Mouse (Mus musculus): ENCODE data around the gene Mlycd.
A peak's percentile ranks its signal among the peaks of the same experiment; 100 is the strongest.
"Not testable (repeated sequence)": the region's sequence is repeated elsewhere in the genome, so short reads cannot be mapped to it uniquely, and the experiment has no call there.

Gene Mlycd

DNA sequence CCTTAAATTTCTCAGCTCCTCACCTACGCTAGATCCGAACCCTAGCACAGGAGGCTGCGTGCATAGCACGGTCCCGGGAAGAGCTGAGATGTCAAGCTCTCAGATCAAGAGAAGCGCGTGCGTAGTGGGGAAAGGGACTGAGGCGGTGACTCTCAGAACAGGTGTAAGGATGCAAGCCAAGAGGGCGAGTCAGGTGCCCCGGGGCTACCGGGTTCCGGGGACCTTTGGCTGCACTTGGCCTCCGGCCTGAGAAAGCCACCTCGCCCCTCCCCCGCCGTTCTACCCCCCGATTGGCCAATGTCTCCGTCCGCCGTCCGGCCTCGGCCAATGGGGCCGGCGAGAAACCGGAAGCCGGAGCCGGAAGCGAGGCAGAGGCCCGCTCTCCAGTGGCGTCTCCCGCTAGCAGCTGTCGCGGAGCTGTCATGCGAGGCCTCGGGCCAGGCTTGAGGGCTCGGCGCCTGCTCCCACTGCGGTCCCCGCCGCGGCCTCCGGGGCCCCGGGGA, at the start of gene Mlycd:
TSS of gene Mlycd (plus strand) at position 355 of the 503 bp plus-strand sequence.
- peak; percentile 95 for DNase-seq (ENCODE audit: low spot score)

DNA sequence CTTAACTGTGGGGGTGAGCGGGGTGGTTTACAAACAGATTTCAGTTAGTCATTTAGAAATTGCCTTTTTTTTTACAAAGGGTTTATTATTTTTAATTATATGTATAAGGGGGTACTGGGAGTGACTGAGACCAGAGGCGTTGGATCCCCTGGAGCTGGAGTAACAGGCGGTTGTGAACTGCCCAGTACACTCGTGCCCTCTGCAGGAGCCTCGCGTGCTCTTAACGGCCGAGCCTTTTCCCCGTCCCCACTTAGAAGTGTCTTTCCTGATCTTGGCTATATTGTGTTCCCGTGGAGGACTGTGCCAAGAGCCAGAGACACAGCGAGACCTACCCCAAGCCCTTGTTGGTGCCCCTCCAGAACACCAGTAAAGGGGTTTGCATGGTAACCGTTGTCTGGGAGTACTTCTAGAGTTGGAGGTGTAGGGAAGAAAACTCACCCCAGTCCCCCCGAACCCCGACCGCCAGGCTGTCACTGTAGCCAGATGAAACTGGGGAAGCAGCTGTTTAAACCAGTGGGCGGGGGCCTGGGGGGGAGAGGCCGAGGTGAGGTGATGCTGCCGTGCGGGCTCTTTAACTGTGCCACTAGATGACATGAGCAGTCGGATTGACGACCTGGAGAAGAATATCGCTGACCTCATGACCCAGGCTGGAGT, 49.5 kb upstream of the Mlycd start:
- peak; percentile 10 for DNase-seq (ENCODE audit: low spot score)

DNA sequence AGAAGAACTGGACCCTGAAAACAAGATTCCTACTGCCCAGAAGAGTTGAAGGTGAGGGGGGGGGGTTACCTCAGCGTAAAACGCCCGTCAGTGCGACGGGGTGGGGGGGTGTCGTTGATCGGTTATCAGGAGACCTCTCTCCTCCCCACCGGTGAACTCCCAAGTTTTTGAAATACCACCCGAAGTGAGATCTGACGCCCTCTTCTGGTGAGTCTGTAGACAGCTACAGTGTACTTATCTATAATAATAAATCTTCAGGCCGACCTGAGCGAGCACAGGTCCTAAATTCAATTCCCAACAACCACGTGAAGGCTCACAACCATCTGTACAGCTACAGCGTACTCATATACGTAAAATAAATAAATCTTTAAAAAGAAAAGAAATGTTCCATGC, 49.0 kb upstream of the Mlycd start:
- DNase-seq (ENCODE audit: low spot score), result no peak

DNA sequence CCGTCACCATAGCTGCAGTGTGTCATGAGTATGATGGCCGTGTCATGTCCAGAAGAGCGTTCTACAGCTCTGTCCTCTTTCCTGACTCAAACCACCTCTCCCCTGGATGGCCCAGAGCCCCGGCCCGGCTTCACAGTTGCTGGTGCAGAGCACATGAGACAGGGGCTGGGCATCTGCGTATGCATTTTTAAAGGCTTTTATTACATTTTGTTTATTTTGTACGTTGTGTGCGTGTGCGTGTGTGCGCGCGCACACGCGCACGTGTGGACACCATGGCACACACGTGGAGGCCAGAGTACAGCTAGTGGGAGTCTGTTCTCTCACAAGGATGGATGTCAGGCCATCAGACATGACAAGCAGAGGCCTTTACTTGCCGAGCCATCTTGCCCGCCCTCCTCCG, 43.0 kb upstream of the Mlycd start:
- no peak for DNase-seq (ENCODE audit: low spot score)

DNA sequence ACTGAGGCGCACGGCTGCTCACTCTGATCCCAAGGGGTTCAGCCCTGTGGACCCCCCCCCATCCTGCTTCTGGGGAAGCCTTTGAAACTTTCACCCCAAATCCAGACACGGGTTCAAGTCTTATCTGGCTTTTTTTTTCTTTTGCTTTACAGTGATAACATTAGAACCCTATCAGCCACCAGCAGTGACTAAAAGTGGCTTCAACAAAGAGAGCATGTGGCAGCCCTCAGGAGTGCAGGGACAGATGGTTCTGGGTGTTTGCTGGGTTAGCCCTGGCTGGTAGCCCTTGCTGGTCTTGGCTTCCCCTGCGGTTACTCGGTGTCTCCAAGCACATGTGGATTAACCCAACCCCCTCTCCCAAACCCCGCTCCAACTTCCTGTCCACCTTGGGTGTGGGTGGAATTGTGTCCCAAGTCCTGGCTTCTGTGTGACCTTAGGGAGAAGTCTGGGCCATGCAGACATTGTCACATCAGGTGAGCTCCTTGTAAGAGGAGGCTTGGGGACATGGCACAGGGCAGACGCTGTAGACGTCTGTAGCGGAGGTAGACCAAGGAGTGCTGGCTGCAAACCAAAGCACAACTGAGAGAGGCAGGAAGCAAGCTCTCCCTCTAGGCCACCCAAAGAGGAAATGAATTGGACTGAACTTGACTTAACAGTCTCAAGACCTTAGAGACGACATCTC, 41.6 kb upstream of the Mlycd start:
- DNase-seq (ENCODE audit: low spot score), result no peak

DNA sequence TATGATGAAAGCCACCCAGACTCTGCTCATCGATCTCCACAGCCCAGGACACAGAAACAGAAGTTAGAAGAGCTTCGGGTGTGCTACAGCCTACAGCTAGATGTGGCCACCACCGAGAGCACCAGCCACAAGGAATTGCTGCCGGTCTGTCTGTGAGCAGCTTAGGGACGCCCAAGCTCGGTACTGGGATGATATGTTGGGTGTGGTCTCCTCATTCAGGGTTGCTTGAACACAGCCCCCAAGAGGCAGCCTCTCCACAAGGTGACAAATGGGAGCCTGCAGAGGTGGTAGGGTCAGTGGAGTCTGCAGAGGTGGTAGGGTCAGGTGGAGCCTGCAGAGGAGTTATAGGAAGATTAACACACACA, 41.0 kb upstream of the Mlycd start:
- DNase-seq (ENCODE audit: low spot score), result no peak

DNA sequence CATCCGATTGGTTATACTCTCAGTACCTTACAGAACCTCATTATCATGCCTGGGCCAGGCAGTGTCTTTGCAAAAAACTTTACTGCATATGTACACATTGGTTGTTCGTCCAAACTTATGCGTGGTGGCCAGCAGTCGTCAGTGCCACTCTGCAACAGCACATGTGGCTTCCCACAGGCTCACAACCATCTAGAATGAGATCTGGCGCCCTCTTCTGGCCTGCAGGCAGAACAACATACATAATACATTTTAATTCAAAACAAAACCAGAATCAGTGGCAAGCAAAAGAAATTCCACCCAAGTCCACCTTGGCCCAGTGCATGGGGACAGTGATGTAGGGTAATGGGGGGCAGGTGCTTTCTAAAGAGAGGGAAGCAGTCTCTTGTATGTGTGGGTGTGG, 38.0 kb upstream of the Mlycd start:
- DNase-seq (ENCODE audit: low spot score), result not testable (repeated sequence)

DNA sequence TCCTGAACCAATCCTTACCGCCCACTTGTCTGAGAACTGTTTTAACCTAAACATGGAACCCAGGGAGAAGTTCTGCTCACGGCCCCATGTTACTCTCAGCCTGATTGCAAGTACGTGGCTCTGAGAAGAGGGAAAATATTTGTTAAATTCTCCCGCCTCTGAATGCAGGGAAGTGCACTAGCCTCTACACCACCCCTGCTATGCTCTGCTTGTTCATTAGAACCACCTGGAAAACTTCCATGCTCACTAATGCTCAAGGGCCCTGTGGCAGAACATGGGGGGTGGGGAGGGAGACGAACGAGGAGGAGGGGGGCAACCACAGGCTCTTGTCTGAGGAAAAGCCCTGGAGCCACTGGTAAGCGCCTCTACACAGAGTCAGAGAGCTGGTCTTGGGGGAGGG, 36.5 kb upstream of the Mlycd start:
- no peak for DNase-seq (ENCODE audit: low spot score)

DNA sequence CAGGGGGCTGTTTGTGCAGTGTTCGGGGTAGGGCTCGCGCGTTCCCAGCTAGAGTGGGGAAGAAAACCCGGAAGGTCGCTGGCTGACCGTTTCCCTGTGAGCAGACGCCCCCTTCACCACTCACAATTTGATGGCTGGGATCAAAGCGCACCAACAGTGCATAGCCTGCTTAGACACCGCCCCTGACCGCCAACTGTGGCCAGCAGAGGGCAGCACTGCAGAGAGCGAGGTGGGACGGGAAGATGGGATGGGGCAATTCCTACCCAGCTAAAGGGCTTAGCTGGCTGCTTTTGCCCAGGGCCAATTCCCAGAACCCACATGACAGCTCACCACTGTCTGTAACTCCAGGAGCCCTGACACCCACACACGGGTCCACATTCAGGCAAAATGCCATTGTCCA, 35.8 kb upstream of the Mlycd start:
- peak; percentile 57 for DNase-seq (ENCODE audit: low spot score)

DNA sequence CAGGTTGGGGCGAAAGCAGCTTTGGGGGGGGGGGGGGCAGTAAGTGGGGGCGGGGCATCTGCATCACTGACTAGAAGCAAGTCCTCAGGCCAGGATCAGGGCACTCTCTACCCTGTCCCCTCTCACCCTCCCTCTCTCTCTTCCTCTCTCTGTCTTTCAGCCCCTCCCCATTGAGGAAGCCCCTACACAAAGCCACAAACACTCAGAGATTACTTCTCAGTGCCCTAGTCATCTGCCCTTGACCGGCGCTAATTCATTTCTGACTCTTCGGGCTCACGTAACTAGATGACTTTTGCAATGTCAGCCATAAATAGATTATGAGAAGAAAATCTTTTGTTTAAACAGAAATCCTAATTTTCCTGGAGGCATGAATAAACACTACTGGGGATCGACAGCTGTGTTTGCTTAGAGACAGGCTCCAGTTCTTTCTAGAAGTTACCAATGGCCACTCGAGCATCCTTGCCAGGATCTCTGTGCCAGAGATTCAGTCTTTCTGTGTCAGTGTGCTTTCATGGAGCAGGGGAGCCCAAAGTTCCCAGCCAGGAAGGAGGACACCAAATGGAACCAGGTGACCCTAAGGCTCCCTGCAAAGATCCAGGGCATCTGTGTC, 33.9 kb upstream of the Mlycd start:
- no peak for DNase-seq (ENCODE audit: low spot score)

DNA sequence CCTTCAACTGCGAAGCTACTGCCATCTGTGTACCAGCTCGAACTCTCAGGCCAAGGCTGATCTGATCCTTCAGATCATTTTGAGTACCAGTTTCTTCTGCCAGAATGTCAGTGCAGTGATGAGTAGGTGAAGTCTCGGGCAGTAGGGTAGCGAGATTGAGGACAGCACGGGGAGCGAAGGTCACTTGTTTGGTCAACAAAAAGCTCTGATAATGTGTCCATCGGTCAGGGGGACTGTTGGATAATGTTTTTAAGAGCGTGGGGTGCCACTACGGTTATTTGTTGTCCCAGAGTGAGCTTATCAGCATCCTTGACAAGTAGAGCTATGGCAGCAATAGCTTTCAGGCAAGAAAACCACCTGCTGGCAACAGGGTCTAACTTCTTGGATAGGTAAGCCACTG, 20.0 kb upstream of the Mlycd start:
- DNase-seq (ENCODE audit: low spot score), result not testable (repeated sequence)

DNA sequence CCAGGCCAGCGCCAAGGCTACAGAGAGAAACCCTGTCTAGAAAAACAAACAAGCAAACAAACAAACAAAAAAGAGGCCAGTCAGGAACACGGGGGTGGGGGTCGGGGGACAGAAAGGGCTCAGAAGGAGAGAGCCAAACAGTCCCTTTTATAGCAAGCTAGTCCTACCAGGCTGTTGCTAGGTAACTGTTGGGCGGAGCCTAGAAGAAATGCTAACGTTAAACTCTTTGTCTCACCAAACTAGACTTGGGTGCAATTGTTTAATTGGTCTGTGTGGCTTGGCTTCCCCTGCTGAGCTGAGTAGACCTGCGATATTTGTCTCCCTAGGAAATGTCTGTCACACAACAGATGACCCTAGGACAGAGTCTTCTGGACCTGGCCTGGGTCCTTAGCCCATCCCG, 16.2 kb upstream of the Mlycd start:
- DNase-seq (ENCODE audit: low spot score), result no peak

DNA sequence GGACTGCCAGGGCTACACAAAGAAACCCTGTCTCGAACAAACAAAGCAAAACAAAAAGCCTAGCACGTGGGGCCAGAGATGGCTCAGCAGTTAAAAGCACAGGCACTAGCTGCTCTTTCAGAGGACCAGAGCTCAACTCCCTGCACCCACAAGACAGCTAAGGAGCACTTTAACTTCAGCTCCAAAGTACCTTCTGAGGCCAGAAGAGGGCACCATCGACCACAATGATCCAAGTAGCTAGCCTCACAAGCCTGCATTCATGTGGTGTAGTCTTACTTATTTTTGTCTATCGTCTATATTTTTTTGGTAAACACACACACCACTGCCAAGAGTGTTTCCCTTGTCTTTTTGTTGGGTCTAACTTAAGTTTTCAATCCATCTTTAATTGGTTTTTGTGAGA, 14.1 kb upstream of the Mlycd start:
- DNase-seq (ENCODE audit: low spot score), result peak; percentile 54

DNA sequence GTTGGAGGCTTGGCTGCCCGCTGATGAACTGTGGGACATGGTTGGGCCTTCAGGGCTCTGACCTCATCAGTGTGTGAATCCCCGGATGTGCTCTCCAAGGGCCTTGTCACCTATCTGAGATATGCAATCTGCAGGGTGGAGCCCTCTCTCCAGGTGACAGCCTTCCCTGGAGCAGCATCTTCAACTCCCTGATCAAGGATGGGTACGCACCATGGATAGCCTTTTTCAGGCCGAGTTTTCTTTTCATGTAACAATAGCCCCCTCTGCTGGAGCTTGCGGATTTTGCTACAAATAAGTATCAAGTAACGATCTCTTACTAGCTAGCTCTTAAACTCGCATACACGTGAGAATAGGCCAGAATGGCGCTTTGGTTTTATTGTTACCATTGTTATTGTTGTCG, 10.2 kb upstream of the Mlycd start:
- peak; percentile 87 for DNase-seq (ENCODE audit: low spot score)

DNA sequence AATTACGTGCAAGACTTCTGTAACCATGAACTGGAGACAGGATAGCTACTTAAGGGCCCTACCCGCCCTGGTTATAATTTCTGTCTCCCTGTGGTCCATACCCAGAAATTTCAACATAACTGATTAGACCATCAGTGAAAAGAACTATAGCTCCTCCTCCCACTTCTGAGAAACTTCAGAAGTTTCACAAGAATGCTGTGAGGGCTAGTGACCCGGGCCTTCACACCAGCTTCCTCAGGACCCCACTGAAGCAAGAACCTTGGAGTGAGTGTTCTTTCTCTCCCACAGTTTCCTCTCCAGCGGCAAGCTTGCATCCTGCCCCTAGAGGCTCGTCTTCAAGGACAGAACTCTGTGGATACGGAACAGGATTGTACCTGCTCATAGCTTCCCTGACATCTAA, 8.8 kb upstream of the Mlycd start:
- DNase-seq (ENCODE audit: low spot score), result no peak

DNA sequence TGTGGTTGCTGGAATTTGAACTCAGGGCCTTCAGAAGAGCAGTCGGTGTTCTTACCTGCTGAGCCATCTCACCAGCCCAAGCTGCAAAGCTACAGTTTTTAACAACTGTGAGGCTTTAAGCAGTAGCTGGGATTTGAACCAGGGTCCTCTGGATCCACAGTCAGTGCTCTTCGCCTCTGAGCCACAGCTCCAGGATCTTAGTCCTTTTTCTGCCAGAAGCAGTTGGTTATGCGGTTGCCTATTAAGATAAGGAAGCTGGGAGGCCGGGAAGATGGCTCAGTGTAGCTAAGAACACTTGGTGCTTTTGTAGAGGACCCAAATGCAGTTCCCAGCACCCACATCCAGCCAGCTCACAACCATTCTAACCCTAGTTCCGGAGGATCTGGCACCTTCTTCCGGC, 7.7 kb upstream of the Mlycd start:
- no peak for DNase-seq (ENCODE audit: low spot score)

DNA sequence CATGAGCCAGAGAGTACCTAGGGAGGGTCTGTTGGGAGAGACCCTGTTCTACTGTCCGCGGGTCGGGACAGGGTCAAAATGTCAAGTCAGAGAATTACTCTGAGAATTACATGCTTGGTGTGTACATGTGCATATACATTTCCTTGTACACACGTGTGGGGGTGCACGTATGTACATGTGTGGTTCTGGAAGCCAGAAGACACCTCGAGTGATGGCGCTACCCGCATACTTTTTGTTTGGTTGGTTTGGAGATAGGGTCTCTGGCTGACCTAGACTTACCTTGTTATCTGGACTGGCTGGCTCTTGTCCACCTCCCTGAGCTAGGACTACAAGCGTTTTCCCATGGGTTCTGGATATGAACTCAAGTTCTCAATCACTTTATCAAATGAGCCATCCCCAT, 581 bp upstream of the Mlycd start:
- peak; percentile 7 for DNase-seq (ENCODE audit: low spot score)

DNA sequence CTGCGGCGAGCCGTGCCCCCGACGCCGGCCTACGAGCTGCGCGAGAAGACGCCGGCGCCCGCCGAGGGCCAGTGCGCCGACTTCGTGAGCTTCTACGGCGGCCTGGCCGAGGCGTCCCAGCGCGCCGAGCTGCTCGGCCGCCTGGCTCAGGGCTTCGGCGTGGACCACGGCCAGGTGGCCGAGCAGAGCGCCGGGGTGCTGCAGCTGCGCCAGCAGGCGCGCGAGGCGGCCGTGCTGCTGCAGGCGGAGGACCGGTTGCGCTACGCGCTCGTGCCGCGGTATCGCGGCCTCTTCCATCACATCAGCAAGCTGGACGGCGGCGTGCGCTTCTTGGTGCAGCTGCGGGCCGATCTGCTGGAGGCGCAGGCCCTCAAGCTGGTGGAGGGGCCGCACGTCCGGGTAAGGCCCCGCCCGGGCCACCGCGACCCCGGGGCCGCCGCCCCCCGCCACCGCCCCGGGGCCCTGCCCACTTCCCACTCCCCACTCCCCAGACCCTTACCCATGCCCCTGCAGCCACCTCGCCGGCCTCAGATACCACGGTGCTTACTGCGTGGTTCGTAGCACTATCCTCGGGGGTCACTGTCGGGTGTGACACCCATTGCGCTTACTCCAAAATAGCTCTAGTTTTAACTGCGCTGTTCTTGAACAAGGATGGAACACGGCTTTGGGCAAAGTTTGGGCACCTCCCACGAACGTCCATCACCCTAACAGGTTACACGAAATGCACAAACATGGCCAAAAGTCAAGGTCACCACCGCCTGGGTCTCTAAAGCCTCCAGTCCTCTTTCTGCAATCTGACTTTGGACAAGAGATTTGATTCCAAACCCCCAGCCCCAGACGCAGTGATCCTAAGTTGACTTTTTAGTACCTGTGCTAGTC, 633 bp downstream of the Mlycd start:
- peak; percentile 55 for DNase-seq (ENCODE audit: low spot score)

DNA sequence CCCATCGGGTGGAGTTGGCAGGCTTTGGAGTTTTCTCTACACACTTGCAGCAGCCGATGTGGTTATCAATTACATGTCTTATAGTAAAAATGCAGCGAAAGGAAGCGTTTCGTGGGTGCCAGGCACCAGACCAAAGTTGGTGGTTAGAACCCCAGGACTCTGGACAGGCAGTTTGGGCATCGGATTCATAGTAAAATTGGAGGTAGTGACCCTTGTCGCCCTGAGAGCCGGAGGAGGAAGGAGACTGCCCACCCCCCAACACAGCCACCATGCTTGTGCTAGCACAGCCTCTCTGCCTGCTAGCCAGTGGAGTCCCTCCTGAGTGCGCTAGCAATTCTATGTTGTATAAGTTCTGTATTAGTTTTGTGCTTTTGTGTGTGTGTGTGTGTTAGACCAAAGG, 3.9 kb downstream of the Mlycd start:
- no peak for DNase-seq (ENCODE audit: low spot score)

DNA sequence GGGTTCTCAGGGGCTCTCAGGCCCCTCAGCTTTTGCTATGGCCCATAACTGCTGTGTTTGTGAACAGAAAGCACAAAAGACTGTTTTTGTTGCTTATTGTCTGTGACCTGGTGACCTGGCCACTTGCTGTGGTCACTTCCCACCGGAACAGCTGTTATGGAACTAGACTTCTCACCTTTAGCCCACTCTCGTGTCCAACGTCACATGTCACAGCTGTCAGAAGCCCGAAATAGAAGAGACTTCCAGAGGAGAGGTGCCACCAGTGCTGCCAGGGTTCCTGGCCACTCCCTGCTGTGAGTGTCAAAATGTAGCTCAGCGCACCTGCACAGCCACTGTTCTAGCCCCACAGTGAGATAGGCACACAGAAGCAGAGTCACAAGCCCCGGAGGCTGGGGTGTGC, 4.6 kb downstream of the Mlycd start:
- DNase-seq (ENCODE audit: low spot score), result no peak

DNA sequence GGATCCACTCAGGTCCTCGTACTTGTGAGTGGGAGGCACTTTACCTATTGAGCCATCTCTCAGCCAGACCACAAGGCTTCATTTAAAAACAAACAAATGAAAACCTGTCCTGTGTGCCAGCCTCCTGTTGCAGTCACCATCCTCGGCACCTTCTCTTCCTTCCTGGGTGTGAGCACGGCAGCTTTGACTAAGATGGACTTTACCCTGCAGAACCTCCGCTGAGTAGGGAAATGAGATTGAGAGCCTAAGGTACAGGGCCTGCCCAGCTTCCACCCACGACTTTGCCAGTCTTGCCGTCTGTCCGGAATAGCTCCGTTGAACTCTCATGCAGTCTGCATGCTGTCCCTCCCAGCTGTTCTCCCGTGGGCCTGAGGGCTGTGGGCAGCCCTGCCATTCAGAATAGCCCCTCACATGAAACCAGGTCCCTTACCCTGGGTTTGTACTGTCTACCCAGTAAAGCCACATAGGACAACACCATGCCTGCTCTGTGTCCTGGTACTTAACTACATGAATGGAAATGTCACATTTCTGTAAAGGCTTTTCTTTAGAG, 5.5 kb downstream of the Mlycd start:
- no peak for DNase-seq (ENCODE audit: low spot score)

DNA sequence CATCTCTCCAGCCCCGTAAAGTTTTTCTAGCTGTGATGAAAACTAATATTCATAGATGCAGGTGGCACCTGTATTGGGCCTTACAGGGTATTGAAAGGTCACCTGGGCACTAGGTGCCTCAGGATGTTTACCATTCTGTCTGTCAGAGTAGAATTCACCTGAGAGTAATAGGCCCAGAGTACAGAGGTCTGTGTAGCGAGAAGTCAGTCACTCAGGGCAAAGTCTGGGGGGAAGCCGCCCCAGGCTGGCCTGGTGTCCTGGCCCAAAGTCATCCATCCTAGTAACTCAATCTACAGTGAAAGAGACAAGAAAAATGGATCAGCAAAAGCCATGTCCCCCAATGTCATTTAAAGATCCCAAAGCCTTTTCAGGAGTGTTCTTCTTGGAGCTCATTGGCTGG, 6.2 kb downstream of the Mlycd start:
- no peak for DNase-seq (ENCODE audit: low spot score)

All from retina, embryonic 14.5 days (tissue).